Mouse (Mus musculus): ENCODE measurements at regions not wholly inside any gene's neighbourhood (a gene's known extent, or its start where the extent isn't known, plus 50 kb on each side); places are given as distances from the start of the nearest gene placed in this dataset.

GRCm38 (mm10) chr2:92524346-92524905 is 64.1 kb upstream of the Slc35c1 start:
- Histone ChIP-seq H3K27ac (replicated peaks) (no peak overlapping the region), H3K36me3 (replicated peaks) (no peaks in the 10 kb centered on the region), H3K4me2 (no peak overlapping the region), H3K4me3 (replicated peaks) (no peak overlapping the region), H3K9ac (no peak overlapping the region), H3K4me1 (replicated peaks) (no peaks in the 10 kb centered on the region), H3K9me3 (replicated peaks) (no peaks in the 10 kb centered on the region), H3K27me3 (no peaks in the 10 kb centered on the region; the same call in 1 of the 2 replicates)
- ATAC-seq (ENCODE audit: insufficient read depth) = no peak
- WGBS (ENCODE audit: insufficient replicate concordance) = 74% methylated on average over 9 of the region's 9 CpGs

GRCm38 (mm10) chr2:92523321-92523895 is 63.1 kb upstream of the Slc35c1 start:
- ATAC-seq (ENCODE audit: insufficient read depth) = no peak
- Histone ChIP-seq H3K27me3 (no peaks in the 10 kb centered on the region; the same call in 1 of the 2 replicates), H3K4me2 (no peak overlapping the region)

GRCm38 (mm10) chr2:92521527-92521926 is 61.2 kb upstream of the Slc35c1 start:
- H3K4me1 ChIP-seq (replicated peaks) = no peaks in the 10 kb centered on the region

More at GRCm38 (mm10) chr2:92523321-92523895, 63.1 kb upstream of the Slc35c1 start:
- no peak overlapping the region for H3K27ac ChIP-seq (replicated peaks)
- 56% methylated on average over 13 of the region's 13 CpGs for WGBS (ENCODE audit: insufficient replicate concordance)
- no peaks in the 10 kb centered on the region for H3K36me3 ChIP-seq (replicated peaks)
- no peak overlapping the region for H3K9ac ChIP-seq
- no peaks in the 10 kb centered on the region for H3K9me3 ChIP-seq (replicated peaks)
- no peak overlapping the region for H3K4me3 ChIP-seq (replicated peaks)
- H3K4me1 ChIP-seq (replicated peaks) = no peaks in the 10 kb centered on the region

GRCm38 (mm10) chr2:92519396-92519795 is 59.1 kb upstream of the Slc35c1 start:
- H3K36me3 ChIP-seq (replicated peaks) = no peaks in the 10 kb centered on the region
- no peaks in the 10 kb centered on the region for H3K27me3 ChIP-seq
- H3K4me3 ChIP-seq (replicated peaks) = no peak overlapping the region
- H3K9me3 ChIP-seq (replicated peaks) = no peaks in the 10 kb centered on the region
- 67% methylated on average over 8 of the region's 8 CpGs for WGBS (ENCODE audit: insufficient replicate concordance)
- H3K27ac ChIP-seq (replicated peaks) = no peak overlapping the region
- H3K4me1 ChIP-seq (replicated peaks) = no peaks in the 10 kb centered on the region; the same call in 1 of the 2 replicates
- no peak overlapping the region for H3K4me2 ChIP-seq
- no peak for ATAC-seq (ENCODE audit: insufficient read depth)
- no peak overlapping the region for H3K9ac ChIP-seq

More at GRCm38 (mm10) chr2:92521527-92521926, 61.2 kb upstream of the Slc35c1 start:
- WGBS (ENCODE audit: insufficient replicate concordance) = 56% methylated on average over 8 of the region's 8 CpGs
- H3K9ac ChIP-seq = no peak overlapping the region
- H3K36me3 ChIP-seq (replicated peaks) = no peaks in the 10 kb centered on the region
- no peaks in the 10 kb centered on the region for H3K9me3 ChIP-seq (replicated peaks)
- no peak overlapping the region for H3K4me2 ChIP-seq
- no peaks in the 10 kb centered on the region; the same call in 1 of the 2 replicates for H3K27me3 ChIP-seq
- ATAC-seq (ENCODE audit: insufficient read depth) = no peak
- no peak overlapping the region for H3K4me3 ChIP-seq (replicated peaks)
- no peak overlapping the region for H3K27ac ChIP-seq (replicated peaks)

GRCm38 (mm10) chr2:92518891-92519290 is 58.6 kb upstream of the Slc35c1 start:
- no peak for ATAC-seq (ENCODE audit: insufficient read depth)
- Histone ChIP-seq H3K4me2 (no peak overlapping the region), H3K36me3 (replicated peaks) (no peaks in the 10 kb centered on the region), H3K4me3 (replicated peaks) (no peak overlapping the region), H3K27me3 (no peaks in the 10 kb centered on the region), H3K4me1 (replicated peaks) (no peaks in the 10 kb centered on the region; the same call in 1 of the 2 replicates), H3K9me3 (replicated peaks) (no peaks in the 10 kb centered on the region), H3K9ac (no peak overlapping the region), H3K27ac (replicated peaks) (no peak overlapping the region)
- WGBS (ENCODE audit: insufficient replicate concordance) = 63% methylated on average over 8 of the region's 8 CpGs

- Histone ChIP-seq H3K4me3 (replicated peaks) (no peak overlapping the region), H3K4me2 (no peak overlapping the region), H3K36me3 (replicated peaks) (no peaks in the 10 kb centered on the region), H3K4me1 (replicated peaks) (no peaks in the 10 kb centered on the region; the same call in 1 of the 2 replicates), H3K27me3 (no peaks in the 10 kb centered on the region), H3K27ac (replicated peaks) (no peak overlapping the region), H3K9ac (no peak overlapping the region), H3K9me3 (replicated peaks) (no peaks in the 10 kb centered on the region)
- no peak for ATAC-seq (ENCODE audit: insufficient read depth)
- 52% methylated on average over 6 of the region's 6 CpGs for WGBS (ENCODE audit: insufficient replicate concordance)
Observed at GRCm38 (mm10) chr2:92514961-92515360, 54.6 kb upstream of the Slc35c1 start.

- no peak overlapping the region for H3K4me3 ChIP-seq (replicated peaks)
- H3K9me3 ChIP-seq (replicated peaks) = no peaks in the 10 kb centered on the region
- no peaks in the 10 kb centered on the region for H3K36me3 ChIP-seq (replicated peaks)
- H3K4me2 ChIP-seq = no peak overlapping the region
- H3K4me1 ChIP-seq (replicated peaks) = no peaks in the 10 kb centered on the region; the same call in 1 of the 2 replicates
- H3K9ac ChIP-seq = no peak overlapping the region
- no peak for ATAC-seq (ENCODE audit: insufficient read depth)
- no peak overlapping the region for H3K27ac ChIP-seq (replicated peaks)
- 50% methylated on average over 6 of the region's 6 CpGs for WGBS (ENCODE audit: insufficient replicate concordance)
- no peaks in the 10 kb centered on the region for H3K27me3 ChIP-seq
Observed at GRCm38 (mm10) chr2:92511771-92512744, 51.7 kb upstream of the Slc35c1 start.

All from liver, embryonic 15.5 days (tissue).